Mouse (Mus musculus) 416B (cell line): ENCODE results near the gene Plekhf1.
A peak's percentile ranks its signal among the peaks of the same experiment; 100 is the strongest.

Source experiments
- DNase-seq: peaks from one replicate; pipeline ENCODE4 v3.0.0; 2011; ENCODE audit warnings: low read depth

Plekhf1 gene

DNA sequence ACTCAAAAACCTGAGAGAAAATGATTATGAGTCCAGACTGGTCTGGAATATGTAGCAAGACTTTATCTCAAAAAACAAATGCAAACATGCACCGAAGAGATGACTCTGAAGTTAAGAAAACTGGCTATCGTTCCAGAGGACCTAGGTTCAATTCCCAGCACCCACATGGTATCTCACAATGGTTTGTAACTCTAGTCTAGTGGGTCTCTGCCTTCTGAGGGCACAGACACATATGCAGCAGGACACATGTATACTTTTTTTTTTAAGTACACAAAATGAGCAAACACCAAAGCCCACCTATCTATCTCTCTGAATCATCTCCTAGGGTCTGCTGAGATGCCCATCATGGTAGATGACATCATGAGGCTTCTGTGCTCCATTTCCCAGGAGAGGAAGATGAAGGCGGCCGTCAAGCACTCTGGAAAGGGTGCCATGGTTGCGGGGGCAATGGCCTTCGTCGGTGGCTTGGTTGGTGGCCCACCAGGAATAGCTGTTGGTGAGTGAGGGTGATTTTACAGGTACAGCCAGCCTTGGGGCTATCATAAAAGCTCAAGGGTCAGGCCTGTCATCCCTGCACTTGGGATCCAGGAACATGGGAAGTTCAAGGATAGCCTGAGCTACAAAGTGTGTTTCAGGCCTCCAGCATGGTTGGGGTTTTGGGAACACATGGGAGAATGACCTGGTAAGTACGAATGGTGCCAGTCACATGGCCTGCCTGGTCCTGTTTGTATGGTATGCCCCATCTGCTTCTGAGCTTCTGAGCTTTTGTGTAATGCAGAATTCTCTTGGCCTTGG is 39.3 kb downstream of the Plekhf1 start:
- peak; percentile 11 for DNase-seq

DNA sequence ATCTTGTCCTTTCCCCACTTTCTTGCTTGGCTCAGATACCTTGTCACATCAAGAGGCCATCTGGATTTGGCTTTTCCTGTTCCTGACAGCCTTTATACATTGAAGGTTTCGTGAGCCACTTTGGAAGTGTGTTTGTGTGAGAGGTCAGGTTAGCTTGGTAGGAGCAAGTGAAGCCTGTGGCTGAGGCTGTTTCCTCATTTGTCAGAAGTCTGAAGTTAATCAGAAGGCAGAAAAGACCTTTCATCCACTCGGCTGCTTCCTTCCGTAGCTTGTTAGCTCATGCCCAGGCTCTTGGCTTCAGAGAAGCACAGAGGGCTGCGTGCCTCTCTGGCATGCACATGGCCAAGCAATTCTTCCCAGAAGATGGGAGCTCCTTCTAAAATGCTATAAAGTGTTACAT is 40.0 kb downstream of the Plekhf1 start:
- DNase-seq, result peak; percentile 53

DNA sequence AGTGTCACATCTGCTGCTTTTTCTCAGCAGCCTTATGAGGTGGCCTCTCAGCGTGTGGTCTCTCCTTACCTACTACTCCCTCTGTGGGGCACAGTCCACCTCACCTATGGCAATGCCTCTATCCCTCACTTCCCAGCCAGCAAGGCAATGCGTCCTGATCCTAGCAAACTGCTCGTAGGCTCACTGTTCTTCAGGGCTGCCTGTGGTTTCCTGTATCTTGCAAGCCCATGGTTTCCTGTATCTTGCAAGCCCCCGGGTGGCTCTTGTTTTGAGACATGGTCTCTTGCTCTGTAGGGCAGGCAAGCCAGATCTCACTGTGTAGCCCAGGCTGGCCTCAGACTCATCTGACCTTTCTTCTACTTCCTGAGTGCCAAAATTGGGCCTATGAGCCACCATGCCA is 41.0 kb downstream of the Plekhf1 start:
- peak; percentile 82 for DNase-seq

DNA sequence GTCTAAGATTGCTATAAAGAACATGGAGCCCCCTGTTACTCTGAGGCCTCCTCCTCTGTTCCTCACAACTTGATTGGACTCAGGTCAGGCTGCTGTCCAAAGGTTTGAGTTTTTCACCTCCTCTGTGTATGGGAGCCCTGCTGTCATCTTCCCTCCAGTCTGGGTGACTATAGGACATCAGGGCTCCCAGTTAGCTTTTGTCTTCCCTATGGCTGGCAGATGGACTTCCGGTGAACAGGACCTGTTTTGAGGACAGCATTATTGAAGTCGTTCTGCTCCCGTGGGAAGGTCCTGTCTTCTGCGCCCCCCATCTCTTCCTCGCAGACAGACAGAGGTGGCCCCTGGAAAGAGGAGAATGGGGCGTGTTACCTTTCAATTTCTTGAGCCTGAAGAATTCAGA is 43.0 kb downstream of the Plekhf1 start:
- no peak for DNase-seq

DNA sequence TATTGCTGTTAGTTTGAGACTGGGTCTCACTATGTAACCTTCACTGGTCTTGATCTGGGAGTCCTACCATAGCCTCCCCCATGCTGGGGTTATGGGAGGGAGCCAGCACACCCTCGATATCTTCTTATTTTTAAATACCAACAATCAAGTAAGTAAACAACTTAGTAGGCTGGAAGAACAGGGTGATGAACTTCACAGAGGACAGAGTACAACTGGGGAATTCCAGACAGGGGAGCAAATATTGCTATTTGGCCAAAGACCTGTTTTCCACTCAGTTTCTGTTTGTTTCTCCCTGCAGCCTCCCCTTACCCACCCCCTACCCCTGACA is 43.4 kb downstream of the Plekhf1 start:
- no peak for DNase-seq

DNA sequence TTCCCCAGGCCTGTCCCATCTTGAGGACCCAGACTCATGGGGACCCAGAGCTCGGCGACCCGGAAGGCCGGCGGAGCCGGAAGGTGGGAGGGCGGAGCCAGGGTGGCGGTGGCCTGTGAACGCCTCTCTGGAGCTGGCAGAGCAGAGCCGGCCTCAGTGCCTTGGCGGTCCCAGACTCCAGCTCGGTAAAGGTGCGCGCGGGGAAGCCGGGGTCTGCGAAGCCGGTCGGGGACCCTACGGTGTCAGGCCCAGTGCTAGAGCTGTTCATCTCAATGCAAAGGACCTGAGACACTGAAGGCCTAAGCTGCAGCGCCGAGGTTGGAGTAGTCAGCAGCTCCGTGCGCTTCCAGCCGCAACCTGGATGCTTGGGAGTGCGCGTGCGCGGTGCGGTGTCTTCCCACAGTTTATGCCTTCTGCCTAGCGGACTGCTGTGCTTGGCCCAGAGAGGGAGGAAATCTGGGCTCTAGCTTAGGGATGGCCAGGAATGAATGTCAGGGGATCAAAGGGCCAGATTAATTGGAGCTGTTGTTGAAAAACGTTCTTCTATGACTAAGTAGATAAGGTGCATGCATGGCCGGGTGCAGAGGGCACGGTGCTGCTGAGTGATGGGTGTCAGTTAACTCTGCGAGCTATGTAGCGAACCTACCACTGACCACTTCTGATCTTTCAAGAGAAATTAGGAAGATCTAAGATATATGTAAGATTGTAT is 44.0 kb downstream of the Plekhf1 start:
- peak; percentile 79 for DNase-seq

DNA sequence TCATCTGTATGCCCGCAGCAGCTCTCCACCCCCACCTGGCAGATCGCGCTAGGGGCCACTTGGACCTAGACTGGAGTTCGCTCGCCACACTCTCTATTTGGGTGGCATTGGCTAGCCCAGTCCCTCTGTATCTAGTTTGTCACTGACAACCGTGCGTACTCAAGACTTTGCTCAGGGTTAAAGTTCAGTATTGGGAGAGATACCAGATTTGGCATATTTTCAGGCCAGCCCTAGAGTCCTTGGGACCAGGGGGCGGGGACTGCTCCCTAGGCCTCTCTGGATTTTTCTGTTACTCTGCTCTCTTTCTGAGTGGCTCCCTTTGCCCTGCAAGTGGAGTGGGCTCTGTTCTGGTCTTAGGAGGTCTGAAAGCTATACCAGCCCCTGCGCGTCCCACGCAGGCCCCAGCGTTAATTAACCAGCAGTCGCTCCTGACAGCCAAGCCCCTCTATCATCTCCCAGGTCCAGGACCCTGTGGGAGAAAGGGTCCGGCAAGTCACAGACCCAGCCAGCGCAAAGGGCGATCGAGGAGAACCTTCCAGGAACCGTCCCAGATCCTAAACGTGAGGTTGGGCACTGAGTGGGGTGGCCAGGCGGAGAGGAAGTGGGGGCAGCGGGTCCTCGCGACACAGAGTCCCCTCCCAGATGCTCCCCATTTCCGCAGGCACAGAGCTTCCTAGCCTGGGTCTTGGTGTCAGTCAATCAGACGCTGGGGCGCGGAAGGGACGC is 44.7 kb downstream of the Plekhf1 start, which contains the start of gene 1600014C10Rik:
Gene 1600014C10Rik, plus strand, starts transcription at position 256 of the 726 bp plus-strand sequence.
- no peak for DNase-seq

DNA sequence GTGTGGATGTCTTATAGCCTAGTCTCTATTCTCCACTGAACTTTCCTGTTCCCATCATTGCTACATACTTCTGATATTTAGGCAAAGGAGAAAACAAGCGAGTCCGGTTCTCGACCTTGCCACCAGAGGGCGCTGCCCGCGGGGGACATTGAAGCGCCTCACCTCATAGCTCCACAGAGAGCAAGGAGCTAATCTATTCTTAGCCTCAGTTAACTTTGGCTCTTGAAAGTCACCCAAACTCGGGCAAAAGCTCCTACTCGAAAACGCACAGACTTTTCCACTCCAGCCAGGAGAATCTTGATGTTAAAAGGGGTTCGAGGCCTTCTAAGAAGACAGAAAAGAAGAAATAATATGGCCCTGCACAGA is 45.2 kb downstream of the Plekhf1 start:
- DNase-seq, result peak; percentile 85

DNA sequence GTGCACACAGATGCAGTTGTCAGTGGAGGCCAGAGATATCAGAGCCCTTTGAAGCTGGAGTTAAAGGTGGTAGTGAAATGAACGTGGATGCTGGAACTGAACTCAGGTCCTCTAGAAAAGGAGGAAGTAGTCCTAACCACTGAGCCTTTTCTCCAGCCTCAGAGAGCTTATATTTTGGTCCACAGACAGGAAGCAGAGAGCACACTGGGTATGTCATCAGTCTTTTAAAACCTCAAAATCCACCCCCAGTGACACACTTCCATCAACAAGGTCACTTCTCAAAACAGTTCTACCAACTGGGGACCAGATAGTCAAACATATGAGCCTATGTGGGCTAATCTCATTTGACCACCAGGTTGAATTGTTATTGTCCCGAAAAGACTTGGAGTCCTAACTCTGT is 46.5 kb downstream of the Plekhf1 start:
- peak; percentile 78 for DNase-seq

DNA sequence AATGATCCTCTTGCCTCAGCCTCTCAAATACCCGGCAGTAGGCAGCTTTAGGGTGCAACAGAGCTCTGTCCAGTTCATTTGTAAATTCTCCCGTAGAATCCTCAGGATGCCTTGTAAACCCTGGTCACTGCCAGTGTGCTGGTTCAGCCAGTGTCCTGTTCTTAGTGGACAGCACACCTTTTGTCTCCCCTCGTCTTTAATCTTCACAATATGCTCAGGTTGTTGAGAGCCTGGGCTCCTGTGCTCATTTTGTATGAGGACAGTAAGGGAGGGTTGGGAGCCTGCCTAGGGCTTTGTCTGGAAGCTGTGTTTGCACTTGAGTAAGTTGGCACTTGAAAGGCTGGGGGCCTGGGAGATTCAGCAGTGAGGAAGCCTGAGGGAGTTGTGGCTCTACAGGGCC is 47.9 kb downstream of the Plekhf1 start:
- DNase-seq, result no peak

DNA sequence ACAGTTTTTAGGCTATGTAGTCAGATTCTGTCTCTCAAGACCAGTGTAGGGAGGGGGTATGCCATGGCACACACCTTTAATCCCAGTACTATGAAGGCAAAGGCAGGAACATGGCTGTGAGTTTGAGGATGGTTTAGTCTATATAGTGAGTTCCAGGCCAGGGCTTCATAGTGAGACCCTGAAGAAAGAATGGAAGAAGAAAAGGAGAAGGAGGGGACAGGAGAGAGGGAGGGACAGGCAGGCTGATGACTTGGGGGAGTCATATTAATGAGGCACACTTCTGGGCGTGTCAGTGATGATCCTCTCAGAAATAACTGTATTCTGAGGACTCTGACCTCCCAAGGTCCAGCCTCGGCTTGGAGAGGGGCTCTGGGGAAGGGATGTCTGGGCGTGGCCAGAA is 51.8 kb downstream of the Plekhf1 start:
- no peak for DNase-seq

DNA sequence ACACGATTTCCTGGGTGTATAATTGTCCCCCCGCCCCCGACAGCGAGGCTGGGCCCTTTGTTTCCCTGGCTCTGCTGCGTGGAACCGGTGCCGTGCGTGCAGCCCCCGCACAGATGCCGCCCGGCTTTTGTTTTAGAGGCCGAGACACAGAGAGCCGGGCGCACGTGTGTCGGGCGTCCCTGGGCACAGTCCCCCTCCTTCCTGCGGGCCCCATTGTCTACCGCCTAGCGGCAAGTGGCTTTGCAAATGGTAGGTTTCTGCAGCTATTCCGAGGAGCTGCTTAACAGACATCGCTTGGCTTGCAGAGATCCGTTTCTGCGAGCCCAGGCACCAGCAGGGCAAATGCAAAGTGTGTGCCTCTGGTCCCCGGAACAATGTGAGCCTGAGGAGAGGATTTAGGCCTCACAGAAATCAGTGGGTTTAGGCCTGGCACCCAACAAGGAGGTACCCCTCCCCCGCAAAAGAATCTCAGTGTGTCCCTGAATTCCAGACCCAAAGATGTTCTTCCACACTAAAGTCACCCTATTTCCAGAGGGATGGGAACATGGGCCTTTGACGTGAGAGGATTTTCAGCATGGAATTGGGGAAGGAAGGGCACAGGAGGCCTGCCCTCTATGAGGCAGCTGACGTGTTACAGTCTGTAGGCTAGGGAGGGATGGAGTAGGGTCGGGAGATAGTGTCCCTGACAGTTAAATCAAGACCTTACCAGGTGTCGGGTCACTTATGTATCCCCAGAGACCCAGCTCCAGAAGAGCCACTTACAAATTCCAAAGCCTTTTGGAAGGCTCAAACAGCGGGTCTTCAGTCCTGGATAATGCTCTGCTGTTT is 53.3 kb downstream of the Plekhf1 start:
- no peak for DNase-seq

DNA sequence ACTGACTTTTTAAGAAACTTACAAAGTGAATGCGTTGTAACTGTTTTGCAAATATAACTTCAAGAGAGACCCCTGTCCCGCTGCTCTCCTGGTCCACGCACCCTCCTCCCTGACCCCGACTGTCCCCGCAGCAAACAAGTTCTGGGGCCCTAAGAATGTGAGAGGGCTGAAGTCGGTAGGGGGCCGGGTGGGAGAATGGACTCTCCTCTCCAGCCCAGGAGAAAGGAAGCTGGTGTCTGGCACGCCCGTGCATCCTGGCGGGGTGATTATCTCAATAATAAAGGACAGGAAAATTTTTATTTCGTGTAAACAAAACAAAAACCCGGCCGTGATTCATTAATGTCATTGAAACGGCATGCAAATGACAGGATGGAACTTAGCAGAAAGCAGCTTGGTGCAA is 53.9 kb downstream of the Plekhf1 start:
- no peak for DNase-seq

DNA sequence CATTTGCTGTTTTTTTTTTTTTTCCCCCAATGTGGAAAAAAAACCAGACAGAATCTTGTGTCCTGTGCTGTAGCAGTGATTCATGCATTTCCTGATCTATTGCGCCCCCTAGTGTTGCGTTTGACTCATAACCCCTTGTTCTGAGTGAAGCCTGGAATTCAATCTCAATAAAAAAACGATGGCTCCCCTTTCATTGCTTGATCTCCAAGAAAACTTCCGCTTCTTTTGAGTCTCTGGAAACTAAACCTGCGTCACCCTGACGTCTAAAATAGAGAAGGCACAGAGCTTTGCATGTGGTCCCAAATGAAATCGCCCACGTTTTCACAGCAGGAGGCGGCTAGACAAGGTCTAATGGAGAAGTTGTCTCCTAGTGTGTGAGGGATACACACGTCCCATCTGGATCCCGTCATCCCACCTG is 60.1 kb downstream of the Plekhf1 start:
- DNase-seq, result peak; percentile 68
